Mouse (Mus musculus) kidney, adult 8-10 months (tissue): Measurements from ENCODE around the gene H2-K1.

ENCODE experiments used
- DNase-seq, 2 experiments: peaks; one replicate each; pipeline ENCODE4 v3.0.0; 2022

The H2-K1 gene

DNA sequence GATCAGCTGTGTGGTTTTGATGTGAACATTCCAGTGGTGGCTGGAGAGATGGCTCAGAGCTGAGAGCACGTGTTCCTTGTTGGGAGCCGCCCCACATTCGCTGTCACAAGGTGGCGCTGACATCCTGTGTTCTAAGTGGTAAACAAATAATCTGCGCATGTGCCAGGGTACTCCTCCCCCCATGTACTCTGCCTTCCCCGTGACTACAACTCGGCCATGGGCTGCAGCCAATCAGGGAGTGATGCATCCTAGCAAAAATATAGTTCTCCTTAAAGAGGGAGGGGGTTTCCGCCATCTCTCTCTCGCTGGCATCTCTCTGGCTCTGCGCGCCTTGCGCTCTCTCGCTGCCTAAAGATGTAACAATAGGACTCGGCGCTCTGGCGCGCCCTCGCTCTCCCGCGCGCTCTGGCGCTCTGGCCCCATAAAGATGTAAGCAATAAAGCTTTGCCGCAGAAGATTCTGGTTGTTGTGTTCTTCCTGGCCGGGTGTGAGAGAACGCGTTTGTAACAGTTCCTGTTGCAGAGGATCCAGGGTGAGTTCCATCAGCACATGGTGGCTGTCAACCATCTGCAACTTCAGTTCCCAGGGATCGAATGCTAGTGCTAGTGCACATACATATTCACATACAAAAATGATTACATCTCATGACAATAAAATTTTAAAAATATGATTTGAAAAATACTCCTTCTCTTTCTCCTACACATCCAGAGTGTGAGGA is 18.8 kb downstream of the H2-K1 start:
- DNase-seq: peak; percentile 93 to 94

DNA sequence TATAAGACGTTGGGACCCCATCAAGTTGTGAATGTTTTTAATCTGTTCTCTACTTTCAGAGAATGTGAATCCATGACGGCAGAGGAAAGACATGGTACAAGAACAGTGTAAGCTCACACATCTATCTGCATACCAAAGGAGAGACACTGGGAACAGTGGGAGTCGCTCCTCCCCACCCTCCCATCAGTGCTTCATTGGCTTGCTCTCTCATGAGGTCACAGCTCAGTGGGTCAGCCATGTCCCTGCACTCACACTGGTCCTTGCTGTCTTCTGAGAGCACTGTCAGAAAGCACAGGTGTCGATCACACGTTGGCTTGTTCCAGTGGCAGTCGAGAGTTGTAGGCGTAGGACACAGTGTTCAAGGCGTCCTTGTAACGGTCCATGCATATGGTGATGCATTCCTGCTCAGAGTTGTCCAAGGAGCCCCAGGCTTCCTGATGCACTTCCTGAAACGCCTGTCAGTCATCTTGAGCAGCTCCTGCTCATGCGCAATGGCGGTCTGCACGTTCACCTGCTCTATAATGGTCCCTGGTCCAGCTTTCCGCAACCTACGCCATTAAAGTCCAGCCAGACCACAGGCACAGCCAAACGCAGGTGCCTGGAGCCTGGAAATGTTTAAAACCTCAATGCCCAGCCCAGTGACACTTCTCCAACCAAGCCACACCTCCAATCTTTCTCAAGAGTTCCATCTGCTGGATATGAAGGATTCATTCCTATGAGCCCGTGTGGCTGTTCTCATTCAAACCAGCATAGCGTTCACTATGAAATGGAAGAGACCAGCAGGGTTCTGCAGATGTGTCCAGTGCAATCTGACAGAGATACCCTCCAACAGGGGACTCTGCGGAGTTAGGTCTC is 19.7 kb downstream of the H2-K1 start:
- no peak for DNase-seq

DNA sequence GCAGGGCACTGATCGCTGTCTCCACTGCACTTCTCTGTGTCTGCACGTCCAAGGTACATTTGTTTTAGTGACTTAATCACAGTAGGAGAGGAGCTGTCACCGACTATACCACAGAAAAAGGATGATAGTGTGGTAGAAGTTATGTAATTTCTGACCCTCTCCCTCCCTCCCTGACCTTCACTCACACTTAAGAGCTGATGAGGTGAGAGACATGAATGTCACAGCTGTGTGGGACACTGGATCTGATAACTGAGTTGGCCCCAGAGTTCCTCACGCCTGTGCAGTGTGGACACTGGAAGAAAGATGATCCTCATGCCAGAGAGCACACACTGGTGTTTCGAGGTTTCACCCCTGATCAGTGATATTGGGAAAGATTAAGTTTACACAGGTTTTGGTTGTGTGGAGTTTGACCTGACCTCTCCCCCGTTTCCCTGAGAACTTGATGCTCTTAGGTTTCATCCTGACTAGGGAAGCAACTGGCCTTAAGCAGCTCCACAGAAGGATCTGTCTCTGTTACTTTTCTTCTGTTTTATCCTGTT is 20.6 kb downstream of the H2-K1 start:
- DNase-seq: no peak

DNA sequence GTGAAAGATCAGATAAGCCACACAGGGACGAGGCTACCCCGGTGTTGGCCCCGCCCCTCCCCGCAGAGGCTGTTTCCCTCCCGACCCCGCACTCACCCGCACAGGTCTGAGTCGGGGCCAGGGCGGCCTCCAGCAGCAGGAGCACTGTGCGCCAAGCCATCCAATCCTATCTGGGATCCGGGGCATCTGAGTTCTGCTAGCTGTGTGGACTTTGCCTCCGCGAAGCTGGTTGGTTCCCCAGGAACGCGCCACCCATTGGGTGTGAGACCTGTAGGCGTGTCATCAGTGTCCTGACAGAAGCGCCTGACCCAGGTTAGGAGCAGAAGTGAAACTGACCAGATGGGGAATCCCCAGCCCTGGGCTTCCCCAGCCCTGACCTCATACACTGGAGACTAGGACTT is 21.5 kb downstream of the H2-K1 start:
- peak; percentile 96 for DNase-seq

DNA sequence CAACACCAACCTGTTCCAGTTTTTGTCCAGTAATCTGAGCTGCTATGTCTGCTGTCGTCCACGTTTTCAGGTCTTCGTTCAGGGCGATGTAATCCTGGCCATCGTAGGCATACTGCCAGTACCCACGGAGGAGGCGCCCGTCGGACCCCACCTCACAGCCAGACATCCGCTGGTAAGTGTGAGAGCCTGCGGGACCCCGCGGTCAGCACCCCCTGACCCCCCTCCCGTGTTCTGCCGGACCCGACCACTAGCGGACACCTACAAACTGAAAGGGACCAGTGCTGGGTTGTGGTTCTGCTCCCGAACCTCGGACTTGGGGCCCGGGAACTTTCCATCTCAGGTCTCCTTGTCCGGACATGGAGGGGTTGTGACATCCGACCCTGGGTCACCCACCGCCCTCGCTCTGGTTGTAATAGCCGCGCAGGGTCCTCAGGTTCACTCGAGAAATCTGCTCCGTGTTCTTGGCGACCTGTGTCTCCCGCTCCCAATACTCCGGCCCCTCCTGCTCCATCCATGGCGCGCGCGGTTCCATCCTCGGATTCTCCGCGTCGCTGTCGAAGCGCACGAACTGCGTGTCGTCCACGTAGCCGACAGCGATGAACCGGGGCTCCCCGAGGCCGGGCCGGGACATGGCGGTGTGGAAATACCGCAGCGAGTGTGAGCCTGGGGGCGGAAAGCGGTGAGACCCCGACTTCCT is 22.1 kb downstream of the H2-K1 start:
- no peak for DNase-seq

DNA sequence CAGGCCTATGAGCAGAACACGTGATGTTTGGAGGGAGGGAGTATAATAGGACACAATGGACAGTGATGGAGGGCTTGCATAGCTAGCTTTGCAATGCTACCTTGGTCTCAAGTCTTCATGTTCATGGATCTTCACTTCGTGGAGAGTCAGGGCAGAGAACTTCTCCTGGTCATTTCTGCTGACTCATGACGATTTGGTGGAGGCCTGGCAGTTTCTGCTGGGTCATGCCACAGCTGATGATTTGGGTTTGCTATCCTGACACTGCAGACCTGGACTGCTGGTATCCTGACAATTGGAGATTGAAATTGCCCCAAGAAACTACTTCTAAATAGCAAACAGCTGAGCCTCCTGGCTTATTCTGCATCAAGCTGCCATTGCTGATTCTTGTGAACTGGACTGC is 26.6 kb downstream of the H2-K1 start:
- DNase-seq: no peak

DNA sequence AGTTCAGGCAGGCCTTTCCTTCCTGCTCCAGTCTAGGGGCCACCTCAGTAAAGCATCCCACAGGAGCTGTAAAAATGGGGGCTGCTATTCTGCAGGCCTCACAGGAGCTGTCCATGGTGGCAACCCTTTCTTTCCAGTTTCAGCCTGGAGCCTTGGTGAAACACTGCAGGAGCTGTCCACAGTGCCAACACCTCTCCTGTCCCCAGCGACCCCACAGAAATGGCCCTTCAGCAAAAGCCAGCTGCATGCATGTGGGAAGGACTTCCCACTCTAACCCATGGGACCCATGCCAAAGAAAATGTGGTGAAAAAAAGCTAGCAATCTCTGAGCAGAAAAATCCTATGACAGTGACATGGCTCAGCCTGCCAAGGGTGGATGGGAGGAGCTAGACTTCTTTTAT is 27.5 kb downstream of the H2-K1 start:
- DNase-seq: no peak

DNA sequence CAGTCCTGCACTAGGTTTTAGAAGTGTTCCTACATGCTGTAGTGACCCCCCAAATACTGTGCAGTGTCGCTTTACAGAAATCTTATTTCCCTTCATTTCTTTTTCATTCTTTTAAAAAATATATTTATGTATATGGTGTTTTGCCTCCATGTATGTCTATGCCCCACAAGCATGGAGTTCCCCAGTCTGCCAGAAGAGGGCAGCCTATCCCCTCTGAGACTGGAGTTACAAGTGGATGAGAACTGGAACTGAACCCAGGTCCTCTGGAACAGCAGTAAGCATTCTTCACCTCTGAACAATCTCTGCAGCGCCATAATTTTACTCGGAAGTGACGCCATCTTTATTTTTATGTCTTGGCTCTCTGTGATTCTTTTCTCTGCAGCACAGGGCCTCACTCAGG is 30.8 kb downstream of the H2-K1 start:
- no peak for DNase-seq

DNA sequence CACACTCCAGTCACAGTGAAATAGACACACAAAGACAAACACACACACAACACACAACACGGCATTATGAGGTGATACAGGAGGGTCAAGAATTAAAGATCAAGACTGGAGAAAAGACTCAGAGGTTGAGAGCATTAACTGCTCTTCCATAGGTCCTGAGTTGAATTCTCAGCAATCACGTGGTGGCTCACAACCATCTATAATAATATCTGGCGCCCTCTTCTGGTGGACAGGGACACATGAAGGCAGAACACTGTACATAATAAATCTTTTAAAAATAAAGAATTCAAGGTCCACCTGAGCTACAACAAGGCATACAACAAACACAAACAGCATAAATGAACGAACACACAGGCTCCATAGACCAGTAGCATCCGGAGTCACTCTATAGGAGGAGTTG is 31.2 kb downstream of the H2-K1 start:
- no peak for DNase-seq

DNA sequence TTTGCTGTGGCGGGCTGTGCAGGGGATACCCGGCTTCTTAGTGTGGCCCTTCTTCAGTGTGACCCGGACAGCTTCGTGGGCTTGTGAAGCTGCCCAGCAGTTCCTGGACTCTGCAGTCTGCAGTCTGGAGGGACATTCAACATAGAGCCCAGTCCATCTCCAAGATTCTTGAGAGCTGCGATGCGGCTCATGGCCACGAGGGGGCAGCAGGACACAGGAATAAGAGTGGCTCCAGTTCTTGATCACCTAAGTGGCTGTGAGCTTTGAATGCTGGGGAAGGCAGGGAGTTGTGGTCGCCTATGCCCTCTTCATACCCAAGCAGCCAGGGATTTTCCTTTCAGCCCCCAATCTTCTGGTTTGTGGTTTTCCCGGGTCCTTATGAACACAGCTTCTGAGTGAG is 31.7 kb downstream of the H2-K1 start:
- peak; percentile 69 to 89 for DNase-seq

DNA sequence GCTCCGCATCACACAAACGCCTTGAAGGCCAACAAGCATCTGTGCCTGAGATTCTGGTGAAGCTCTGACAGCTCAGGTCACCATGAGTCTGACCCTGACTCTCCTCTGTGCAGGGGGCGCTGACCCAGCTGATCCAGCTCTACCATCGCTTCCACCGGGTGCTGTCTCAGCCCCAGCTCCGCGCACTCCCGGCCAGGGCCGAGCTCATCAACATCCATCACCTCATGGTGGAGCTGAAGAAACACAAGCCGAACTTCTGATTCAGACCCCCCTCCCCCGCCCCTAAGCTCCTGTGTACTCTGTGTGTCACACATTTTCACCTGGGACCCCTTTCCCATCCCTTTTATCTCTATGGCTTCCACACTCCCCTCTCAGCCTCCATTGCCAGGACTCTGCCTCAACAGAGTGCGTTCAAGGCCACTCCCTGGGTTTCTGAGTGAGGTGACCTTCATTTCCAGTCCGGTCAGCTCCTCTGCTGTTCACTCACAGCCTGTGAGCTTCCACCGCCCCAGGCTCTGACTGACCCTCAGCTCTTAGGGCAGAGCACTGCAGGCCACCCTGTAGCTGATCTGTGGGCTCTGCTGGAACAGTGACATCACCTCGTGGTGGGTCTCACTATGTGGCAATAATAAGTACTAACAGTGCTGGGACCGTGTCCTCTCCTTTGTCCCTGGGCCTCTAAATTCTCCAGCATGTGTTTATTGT is 34.1 kb downstream of the H2-K1 start:
- DNase-seq: no peak

DNA sequence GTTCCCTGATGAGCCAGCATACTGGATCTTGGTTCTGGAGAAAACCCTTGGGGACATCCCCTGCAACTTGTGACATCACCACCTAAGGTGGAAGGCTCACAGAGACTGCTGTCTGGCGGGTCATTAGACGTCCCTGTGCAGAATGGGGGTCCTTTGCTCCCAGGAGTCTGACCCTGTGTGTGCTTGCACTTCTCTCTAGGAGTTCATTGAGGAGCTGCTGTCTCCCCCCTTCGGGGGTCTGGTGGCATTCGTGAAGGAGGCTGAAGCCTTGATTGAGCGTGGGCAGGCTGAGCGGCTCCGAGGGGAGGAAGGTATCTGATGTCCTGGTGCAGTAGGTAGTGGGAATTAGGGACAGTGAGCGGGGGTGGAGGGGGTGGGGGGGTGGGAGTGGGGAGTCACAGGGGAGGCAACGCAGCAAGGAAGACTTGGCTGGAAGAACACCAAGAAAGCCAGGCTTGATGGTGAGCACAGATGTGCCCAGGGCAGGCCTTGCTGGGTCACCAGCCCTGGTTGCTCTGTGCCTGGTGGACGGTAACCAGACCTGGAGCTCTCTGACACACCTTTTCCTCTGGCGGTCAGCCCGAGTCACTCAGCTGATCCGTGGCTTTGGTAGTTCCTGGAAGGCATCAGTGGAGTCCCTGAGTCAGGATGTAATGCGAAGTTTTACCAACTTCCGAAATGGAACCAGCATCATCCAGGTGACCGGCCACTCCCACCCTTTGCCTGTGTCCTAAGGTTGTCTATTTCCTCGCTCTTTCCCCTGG is 34.9 kb downstream of the H2-K1 start:
- DNase-seq: no peak

DNA sequence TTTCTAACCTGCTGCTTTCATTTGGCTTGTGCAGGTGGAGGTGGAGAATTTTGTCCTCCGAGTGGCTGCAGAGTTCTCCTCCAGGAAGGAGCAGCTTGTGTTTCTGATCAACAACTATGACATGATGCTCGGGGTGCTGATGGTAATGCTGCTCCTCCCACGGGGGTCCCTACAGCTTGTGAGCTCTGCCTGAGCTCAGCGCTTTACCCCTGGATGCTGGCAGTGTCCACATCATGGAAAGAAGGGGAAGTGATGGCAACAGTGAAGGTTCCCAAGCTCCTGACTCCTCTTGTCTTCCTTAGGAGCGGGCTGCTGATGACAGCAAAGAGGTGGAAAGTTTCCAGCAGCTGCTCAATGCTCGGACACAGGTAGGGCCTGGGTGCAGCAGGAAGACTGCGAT is 37.3 kb downstream of the H2-K1 start:
- no peak for DNase-seq

DNA sequence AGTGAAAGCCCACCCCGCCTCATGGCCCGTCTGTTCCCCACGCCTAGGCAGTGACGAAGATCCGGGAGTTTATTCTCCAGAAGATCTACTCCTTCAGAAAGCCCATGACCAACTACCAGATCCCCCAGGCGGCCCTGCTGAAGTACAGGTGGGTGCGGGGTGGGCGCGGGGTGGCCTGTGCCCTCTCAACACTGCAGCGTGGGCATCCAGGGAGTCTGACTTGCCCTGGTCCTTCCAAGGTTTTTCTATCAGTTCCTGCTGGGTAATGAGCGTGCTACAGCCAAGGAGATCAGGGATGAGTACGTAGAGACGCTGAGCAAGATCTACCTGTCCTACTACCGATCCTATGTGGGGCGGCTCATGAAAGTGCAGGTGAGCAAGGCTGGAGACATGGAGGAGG is 40.2 kb downstream of the H2-K1 start:
- DNase-seq: no peak

DNA sequence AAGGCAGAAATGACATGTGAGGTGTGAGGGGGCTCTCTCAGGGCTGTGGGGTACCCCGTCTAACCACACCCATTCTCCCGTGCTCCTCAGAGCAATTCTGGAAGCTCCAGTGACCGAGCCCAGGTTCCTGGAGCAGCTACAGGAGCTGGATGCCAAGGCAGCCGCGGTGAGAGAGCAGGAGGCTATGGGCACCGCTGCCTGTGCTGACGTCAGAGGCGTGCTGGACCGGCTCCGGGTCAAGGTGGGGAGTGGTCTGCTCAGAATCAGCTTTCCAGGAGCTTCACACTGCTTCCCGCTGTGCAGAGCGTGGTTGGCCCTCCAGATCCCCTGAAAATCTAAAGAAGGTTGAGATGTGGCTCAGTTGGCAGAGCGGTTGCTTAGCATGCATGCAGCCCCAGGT is 41.0 kb downstream of the H2-K1 start:
- DNase-seq: no peak

DNA sequence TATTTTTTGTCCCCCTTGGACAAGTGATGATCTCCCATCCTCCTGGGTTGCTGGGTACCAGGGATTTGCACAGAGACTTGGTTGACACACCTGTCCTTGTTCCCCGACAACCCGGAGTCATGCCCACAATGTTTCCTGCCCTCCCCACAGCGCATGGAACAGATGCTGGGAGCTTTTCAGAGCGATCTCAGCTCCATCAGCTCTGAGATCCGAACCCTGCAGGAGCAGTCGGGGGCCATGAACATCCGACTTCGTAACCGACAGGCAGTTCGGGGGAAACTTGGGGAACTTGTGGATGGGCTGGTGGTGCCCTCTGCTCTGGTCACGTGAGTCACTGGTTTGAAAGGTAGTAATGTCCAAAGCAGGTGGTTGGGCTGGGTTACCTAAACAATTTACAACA is 41.7 kb downstream of the H2-K1 start:
- no peak for DNase-seq

DNA sequence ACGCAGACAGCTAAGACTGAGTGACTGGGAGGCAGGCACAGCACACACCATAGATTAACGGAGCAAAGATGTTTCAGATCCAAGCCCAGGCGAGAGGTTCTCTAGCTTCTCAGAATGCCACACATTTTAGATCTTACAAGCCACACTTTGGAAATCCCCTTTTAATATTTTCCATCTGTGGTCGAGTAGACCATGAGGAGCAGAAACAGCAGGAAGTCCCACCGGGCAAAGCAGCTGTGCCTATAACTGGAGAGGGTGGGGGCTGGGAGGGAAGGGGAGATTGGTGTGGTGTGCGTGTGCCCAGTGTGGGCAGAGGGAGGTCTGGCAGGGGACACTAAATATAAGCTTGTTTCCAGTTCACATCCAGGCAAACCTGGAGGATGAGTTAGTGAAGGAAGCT is 42.7 kb downstream of the H2-K1 start:
- no peak for DNase-seq

DNA sequence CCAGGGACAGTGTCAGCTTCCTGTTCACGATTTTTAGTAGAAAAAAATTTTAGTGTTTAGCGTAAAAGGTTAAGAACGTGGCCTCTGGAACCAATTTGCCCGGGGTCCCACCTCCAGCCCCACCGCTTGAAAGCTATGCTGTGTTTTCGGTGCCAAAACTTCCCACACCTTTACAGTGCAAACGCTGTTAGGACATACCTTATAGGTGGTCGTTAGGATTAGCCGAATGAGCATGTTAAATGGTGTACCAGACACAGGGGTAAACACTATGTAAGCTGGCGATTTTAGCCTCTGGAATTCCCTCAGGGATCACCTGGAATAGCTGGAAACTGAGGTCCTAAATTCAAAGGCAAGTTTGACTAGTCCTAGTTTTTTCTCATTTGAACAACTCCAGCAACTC is 43.8 kb downstream of the H2-K1 start:
- no peak for DNase-seq

DNA sequence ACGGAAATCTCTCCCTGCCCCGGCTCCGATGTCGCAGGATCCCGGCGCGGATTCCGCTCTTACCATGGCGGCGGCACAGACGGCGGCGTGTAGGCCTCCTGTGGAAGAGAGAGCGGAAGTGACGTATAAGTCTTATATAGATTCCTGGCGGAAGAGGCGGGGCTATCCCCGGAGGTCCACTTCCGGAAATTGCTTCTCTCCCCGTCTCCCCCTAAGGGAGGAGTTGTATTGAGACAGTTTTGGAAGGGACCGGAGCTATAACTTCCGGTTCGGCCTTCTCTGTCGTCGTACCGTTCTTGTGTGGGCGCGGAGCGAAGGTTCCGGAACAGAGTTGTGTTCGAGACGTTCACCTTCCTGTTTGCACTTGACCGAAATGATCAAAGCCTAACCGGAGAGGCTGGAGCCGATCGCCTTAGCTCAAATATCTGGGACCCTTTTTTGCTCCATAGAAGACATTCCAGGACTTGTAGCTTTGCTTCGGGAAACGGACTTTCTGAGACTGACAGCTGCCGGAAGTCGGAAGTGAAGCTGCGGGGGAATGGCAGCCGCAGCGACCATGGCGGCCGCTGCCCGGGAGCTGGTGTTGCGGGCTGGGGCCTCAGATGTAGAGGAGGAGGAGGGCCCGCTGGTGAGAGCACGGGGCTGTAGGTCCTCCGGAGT is 44.5 kb downstream of the H2-K1 start, which contains the start of the genes Vps52 and Rps18:
Vps52 (plus strand) TSS at position 258 of the 660 bp plus-strand sequence.
Rps18 (minus strand) TSS at position 447 of the 660 bp plus-strand sequence.
- peak; percentile 98 to 99 for DNase-seq

DNA sequence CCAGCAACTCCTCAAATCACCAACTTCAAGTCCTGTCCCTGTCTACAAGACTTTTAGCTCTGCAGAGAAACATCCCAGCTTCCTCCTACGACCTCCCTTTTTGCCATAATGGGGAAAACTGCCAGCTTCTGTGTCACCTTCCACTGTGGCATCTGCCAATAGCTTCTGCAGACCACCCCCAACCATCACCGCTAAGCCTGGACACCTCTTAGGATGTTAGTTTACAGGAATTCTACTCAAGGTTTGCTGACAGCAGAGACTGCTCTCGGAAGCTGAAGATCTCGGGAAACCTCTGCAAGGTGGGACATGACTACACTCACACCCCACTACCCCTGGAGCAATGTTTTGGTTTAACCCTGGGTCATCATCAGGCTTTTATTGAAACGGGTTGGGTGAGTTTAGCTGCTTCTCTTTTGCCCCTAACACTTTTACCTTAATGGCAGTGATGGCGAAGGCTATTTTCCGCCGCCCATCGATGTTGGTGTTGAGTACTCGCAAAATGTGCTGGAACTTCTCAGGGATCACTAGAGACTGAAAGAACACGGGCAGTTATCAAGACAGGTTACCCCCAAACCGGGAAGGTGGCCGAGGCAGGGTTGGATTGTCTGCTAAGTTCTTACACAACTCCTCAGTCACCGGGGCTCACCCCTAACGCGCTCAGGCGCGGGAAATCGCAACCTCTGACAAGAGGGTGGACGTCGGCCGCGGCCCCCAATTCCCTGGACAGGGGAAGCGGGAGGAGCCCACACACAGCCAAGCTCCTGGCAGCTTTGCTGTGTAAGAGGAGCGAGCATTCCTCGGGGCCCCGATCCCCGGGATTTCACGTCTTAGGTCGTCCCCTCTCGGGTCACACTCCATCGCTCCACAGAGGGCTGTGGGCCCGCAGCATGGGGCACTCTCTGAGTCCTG is 45.2 kb downstream of the H2-K1 start:
- DNase-seq: peak; percentile 42
